ENCODE assay signal across 21 mouse cellular contexts in genomic region chr5:47185868-47186267, GRCm38 (mm10).
DNase-seq lines count a peak whose midpoint lies in the region; ATAC-seq and TF ChIP-seq lines count a peak whose summit lies in the region.
"Had no signal": no experiment of that assay in that cellular context is flagged by ENCODE, and none has a peak within 500 bp of the region (broad histone marks: within the 10 kb centered on the region; RNA-seq: fewer than 3 reads in every experiment).

No protein-coding gene starts in this region.

- H3K9ac ChIP-seq in forebrain, embryonic 13.5 days, result no peak overlapping the region
- H3K9ac ChIP-seq in forebrain, embryonic 12.5 days, result no peak overlapping the region
- H3K9ac ChIP-seq in hindbrain, embryonic 14.5 days, result no peak overlapping the region
- H3K9ac ChIP-seq in hindbrain, embryonic 12.5 days, result no peak overlapping the region
- H3K9ac ChIP-seq in lung, embryonic 14.5 days, result no peak overlapping the region
- H3K9ac ChIP-seq: hindbrain, embryonic 13.5 days; intestine, embryonic 15.5 days; liver, embryonic 15.5 days had no signal

- no peak overlapping the region for H3K4me2 ChIP-seq in forebrain, embryonic 13.5 days
- H3K4me2 ChIP-seq in forebrain, embryonic 12.5 days, result no peak overlapping the region
- no peak overlapping the region for H3K4me2 ChIP-seq in hindbrain, embryonic 14.5 days (replicated peaks)
- H3K4me2 ChIP-seq in hindbrain, embryonic 12.5 days (replicated peaks), result no peak overlapping the region
- no peak overlapping the region for H3K4me2 ChIP-seq in lung, embryonic 14.5 days
- H3K4me2 ChIP-seq: hindbrain, embryonic 13.5 days; intestine, embryonic 15.5 days; liver, embryonic 15.5 days had no signal

- H3K36me3 ChIP-seq in forebrain, embryonic 13.5 days (ENCODE audit: poor library complexity, severe bottlenecking), result no peaks in the 10 kb centered on the region
- no peaks in the 10 kb centered on the region for H3K36me3 ChIP-seq in forebrain, embryonic 12.5 days (replicated peaks)
- no peaks in the 10 kb centered on the region for H3K36me3 ChIP-seq in hindbrain, embryonic 14.5 days (replicated peaks; ENCODE audit: control insufficient read depth, insufficient read depth)
- no peaks in the 10 kb centered on the region for H3K36me3 ChIP-seq in hindbrain, embryonic 12.5 days
- no peaks in the 10 kb centered on the region for H3K36me3 ChIP-seq in lung, embryonic 14.5 days (ENCODE audit: insufficient read depth)
- H3K36me3 ChIP-seq: G1E; hindbrain, embryonic 13.5 days; intestine, embryonic 15.5 days; liver, embryonic 15.5 days had no signal

- H3K4me1 ChIP-seq in forebrain, embryonic 13.5 days, result no peaks in the 10 kb centered on the region
- H3K4me1 ChIP-seq in forebrain, embryonic 12.5 days, result no peaks in the 10 kb centered on the region
- no peaks in the 10 kb centered on the region for H3K4me1 ChIP-seq in hindbrain, embryonic 14.5 days (replicated peaks; ENCODE audit: control insufficient read depth, insufficient read depth, low read length)
- no peaks in the 10 kb centered on the region for H3K4me1 ChIP-seq in hindbrain, embryonic 12.5 days
- no peaks in the 10 kb centered on the region for H3K4me1 ChIP-seq in lung, embryonic 14.5 days (ENCODE audit: insufficient read depth)
- H3K4me1 ChIP-seq: hindbrain, embryonic 13.5 days; intestine, embryonic 15.5 days; liver, embryonic 15.5 days; megakaryocyte, embryonic 14.5 days had no signal

- no peak for TF ChIP-seq CTCF in lung, embryonic 14.5 days (IDR thresholded peaks at IDR 0.05; ENCODE audit: low read depth)

- no peaks in the 10 kb centered on the region for H3K27me3 ChIP-seq in forebrain, embryonic 13.5 days
- H3K27me3 ChIP-seq in forebrain, embryonic 12.5 days, result no peaks in the 10 kb centered on the region
- no peaks in the 10 kb centered on the region for H3K27me3 ChIP-seq in hindbrain, embryonic 14.5 days (ENCODE audit: control insufficient read depth, insufficient read depth, low read length)
- H3K27me3 ChIP-seq in hindbrain, embryonic 12.5 days, result no peaks in the 10 kb centered on the region
- H3K27me3 ChIP-seq in lung, embryonic 14.5 days (ENCODE audit: insufficient read depth, low read length), result no peaks in the 10 kb centered on the region
- H3K27me3 ChIP-seq: CH12.LX; hindbrain, embryonic 13.5 days; intestine, embryonic 15.5 days; liver, embryonic 15.5 days; megakaryocyte, embryonic 14.5 days had no signal

- ATAC-seq in forebrain, embryonic 13.5 days, result 0 out of 2 replicates have a peak, but pooled peaks have one; percentile 50
- ATAC-seq in forebrain, embryonic 12.5 days (ENCODE audit: low FRiP score), result no peak
- ATAC-seq in hindbrain, embryonic 14.5 days (ENCODE audit: low FRiP score), result 0 out of 2 replicates have a peak, but pooled peaks have one; percentile 31
- ATAC-seq in hindbrain, embryonic 12.5 days (ENCODE audit: low FRiP score), result no peak
- no peak for ATAC-seq in lung, embryonic 14.5 days (ENCODE audit: insufficient read depth)
- ATAC-seq: intestine, embryonic 15.5 days; midbrain, embryonic 16.5 days had no signal

- H3K27ac ChIP-seq in forebrain, embryonic 13.5 days, result no peak overlapping the region
- no peak overlapping the region for H3K27ac ChIP-seq in forebrain, embryonic 12.5 days
- H3K27ac ChIP-seq in hindbrain, embryonic 14.5 days, result no peak overlapping the region
- no peak overlapping the region for H3K27ac ChIP-seq in hindbrain, embryonic 12.5 days
- no peak overlapping the region for H3K27ac ChIP-seq in lung, embryonic 14.5 days (ENCODE audit: low read depth)
- H3K27ac ChIP-seq: gastrocnemius, adult 2 months; hindbrain, embryonic 13.5 days; intestine, embryonic 15.5 days; liver, embryonic 15.5 days had no signal

- H3K9me3 ChIP-seq in forebrain, embryonic 13.5 days (replicated peaks), result no peaks in the 10 kb centered on the region
- no peaks in the 10 kb centered on the region for H3K9me3 ChIP-seq in forebrain, embryonic 12.5 days
- H3K9me3 ChIP-seq in hindbrain, embryonic 14.5 days (ENCODE audit: control insufficient read depth, low read length), result no peaks in the 10 kb centered on the region
- H3K9me3 ChIP-seq in hindbrain, embryonic 12.5 days (replicated peaks), result no peaks in the 10 kb centered on the region
- H3K9me3 ChIP-seq in lung, embryonic 14.5 days (ENCODE audit: low read depth, low read length), result no peaks in the 10 kb centered on the region
- H3K9me3 ChIP-seq: G1E; hindbrain, embryonic 13.5 days; intestine, embryonic 15.5 days; liver, embryonic 15.5 days had no signal

- DNase-seq in hindbrain, embryonic 14.5 days (ENCODE audit: low spot score), result peak; percentile 50
- DNase-seq in lung, embryonic 14.5 days, result peak; percentile 67
- no peak for DNase-seq in lung, postnatal 36 days
- DNase-seq in MN1 (ENCODE audit: low spot score), result peak; percentile 53
- no peak for DNase-seq in frontal cortex, postnatal 36 days (ENCODE audit: low spot score in 2 of 2)
- DNase-seq: adrenal gland, adult 2 months; B cell, adult 2 months; cerebellum, adult 2 months; gastrocnemius, adult 2 months; left cerebral cortex, postnatal 4 days; liver had no signal

- H3K4me3 ChIP-seq in forebrain, embryonic 13.5 days, result no peak overlapping the region
- H3K4me3 ChIP-seq in forebrain, embryonic 12.5 days (replicated peaks), result no peak overlapping the region
- H3K4me3 ChIP-seq in hindbrain, embryonic 14.5 days (replicated peaks; ENCODE audit: low read length), result no peak overlapping the region
- H3K4me3 ChIP-seq in hindbrain, embryonic 12.5 days, result no peak overlapping the region
- H3K4me3 ChIP-seq in lung, embryonic 14.5 days (ENCODE audit: low read depth, low read length), result no peak overlapping the region
- H3K4me3 ChIP-seq: gastrocnemius, adult 2 months; hindbrain, embryonic 13.5 days; intestine, embryonic 15.5 days; liver, embryonic 15.5 days; megakaryocyte, embryonic 14.5 days had no signal

Comparison
In these comparisons a context has a peak if more than half of its experiments do, and no peak if none do; other contexts are left out.
1. ATAC-seq: peak in forebrain, embryonic 13.5 days (single experiment) and hindbrain, embryonic 14.5 days (single experiment); none in forebrain, embryonic 12.5 days (single experiment), hindbrain, embryonic 12.5 days (single experiment) and lung, embryonic 14.5 days (single experiment).
2. DNase-seq: peak in hindbrain, embryonic 14.5 days (single experiment), lung, embryonic 14.5 days (single experiment) and MN1 (single experiment); none in lung, postnatal 36 days (single experiment) and frontal cortex, postnatal 36 days (0 of 2).